Mouse (Mus musculus) kidney, adult 2 months (tissue): ENCODE measurements around the gene Lpcat1.

ENCODE experiments used
- CTCF ChIP-seq: fragments of 200-500 bp; conservative IDR thresholded peaks from 2 replicates; pipeline ENCODE4 v1.5.1; 2011; ENCODE audit warnings: low read depth, mild to moderate bottlenecking, control low read depth, low read length, moderate library complexity, mixed read lengths; ENCODE audit not compliant: insufficient read depth, insufficient read length
- POLR2A ChIP-seq: fragments of 200-500 bp; IDR thresholded peaks from one replicate; pipeline ENCODE4 v1.6.1; 2011; ENCODE audit warnings: low read depth, low read length, control low read depth

DNA sequence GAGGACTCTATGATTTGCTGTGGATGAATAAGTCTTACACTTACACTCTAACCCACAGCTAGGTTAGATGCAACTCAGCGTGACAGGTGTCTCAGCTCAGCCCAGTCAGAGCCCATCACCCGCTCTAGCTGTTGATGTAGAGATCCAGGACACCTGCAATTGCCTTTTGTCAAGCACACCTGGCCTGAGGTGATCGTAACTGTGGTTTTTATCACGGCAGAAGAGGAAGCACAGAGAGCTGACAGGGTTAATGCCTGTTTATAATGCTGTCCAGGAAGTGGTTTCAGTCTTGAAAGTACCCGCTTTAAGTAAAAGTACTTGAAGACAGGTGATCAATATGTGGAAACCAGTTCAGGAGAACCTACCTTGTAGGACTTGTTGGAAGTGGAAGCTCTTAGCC is 32.3 kb upstream of the Lpcat1 start:
- TF ChIP-seq POLR2A (no peak), CTCF (no peak)
